Mouse (Mus musculus): ENCODE results near the gene Agl. TPM values are rescaled to one million over a fixed set of nuclear protein-coding genes. Genes with fewer than 3 reads are reported as not detected.
"Not testable (repeated sequence)": the region's sequence is repeated elsewhere in the genome, so short reads cannot be mapped to it uniquely, and the experiment has no call there.

Agl gene
- total RNA-seq, 2 experiments from 2014 or later, result 26.1 to 27.2 TPM

DNA sequence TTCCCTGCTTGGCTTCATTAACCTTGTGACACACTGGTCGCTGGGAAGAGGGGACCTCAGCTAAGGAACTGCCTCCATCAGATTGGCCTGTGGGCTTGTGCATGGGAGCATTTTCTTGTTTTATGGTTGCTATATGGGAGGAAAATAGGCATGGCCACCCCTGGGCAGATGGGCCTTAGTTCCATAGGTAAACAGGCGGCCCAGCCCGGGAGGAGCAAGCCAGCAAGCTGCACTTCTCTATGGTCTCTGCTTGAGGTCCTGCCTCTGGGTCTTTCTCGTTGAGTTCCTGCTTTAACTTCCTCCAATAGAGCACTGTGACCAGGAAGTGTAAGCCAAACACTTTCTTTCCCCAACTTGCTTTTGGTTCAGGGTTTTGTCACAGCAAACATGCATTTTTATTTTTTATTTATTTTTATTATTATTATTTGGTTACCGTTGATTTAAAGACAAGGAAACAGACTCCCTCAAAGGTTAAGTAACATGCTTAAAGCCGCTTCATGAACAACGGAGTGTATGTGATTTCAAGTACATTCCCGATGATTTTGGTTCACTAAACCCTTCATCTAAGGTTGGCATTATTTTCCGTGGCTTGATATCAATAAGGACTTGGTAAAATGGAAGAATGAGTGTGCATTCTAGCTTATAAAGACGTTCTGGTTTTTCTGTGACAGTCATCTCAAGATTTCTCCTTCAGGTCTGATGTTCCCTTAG is 696 bp upstream of the Agl start:
- Histone ChIP-seq H3K27ac (peak overlapping the region; percentile 92), H3K4me3 (peak overlapping the region; percentile 80)
- no peak for DNase-seq (ENCODE audit: low spot score in 2 of 2)
- TF ChIP-seq CTCF (conservative IDR thresholded peaks at IDR 0.05), result no peak

DNA sequence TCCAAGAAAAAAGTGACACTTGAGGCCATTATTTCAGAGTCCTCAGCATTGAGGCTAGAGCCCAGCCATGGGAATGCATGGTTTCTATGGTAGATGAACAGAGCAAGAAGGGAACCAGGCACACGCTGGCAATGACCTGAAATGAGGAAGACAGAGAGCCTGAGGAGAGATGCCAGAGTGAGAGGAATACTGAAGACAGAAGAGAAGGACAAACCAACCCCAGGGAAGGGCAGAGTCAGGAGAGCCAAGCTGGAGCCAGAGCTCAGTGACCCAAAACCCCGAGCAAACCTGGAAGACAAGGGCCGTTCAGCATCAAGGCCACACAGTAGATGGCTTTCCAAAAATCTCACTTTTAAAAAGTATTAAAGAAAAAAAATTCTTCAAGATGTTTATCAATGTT is 2.1 kb downstream of the Agl start:
- TF ChIP-seq CTCF (conservative IDR thresholded peaks at IDR 0.05), result no peak

DNA sequence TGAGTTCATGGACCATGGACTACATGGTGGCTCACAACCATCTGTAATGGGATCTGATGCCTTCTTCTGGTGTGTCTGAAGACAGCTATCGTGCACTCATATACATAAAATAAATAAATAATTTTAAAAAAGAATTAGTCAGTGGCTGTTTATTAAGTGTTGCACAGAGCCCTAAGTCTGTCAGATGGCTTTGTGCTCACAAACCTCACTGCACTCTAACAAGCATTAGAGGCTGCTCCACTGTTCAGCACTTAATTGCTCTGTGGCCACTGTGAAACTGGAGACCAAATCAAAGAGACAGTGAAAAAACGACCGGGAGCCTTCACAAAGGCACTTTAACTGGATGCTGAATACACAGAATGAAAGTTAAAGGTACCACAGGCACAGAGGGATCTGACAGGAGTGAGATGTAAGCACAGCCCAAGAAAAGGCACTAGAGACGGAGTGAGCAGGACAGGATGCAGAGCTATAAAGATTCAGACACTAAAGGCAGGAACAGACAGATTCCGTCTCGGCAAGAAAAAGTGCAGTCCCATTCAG is 3.1 kb downstream of the Agl start:
- peak overlapping the region; percentile 15; the same call in 1 of the 2 replicates for H3K27ac ChIP-seq
- peak overlapping the region; percentile 13; the same call in 1 of the 2 replicates for H3K4me3 ChIP-seq
- no peak for DNase-seq (ENCODE audit: low spot score in 2 of 2)
- no peak for TF ChIP-seq CTCF (conservative IDR thresholded peaks at IDR 0.05)

More for the DNA sequence above, 2.1 kb downstream of the Agl start:
- Histone ChIP-seq H3K27ac (no peak overlapping the region), H3K4me3 (peak overlapping the region; percentile 1; the same call in 1 of the 2 replicates)
- DNase-seq (ENCODE audit: low spot score in 2 of 2), result no peak

DNA sequence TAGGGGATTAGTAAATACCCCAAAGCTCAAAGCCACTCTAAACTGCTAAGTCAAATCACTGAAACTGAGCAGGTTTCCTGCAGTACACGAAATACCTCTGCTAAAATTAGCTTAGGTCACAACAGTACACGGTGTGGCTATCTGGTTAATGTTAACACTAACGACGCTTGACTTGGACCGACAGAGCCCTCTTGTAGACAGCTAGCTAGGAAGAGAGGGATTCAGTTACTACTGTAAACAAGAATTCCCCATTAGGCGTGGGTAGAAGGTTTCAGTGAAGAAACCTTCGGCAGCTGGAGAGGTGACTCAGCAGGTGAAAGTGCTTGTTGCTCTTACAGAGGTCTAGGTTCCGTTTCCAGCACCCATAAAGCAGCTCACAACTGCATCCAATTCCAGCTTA is 6.2 kb downstream of the Agl start:
- no peak for DNase-seq (ENCODE audit: low spot score in 2 of 2)
- H3K27ac ChIP-seq, result no peak overlapping the region
- H3K4me3 ChIP-seq, result no peak overlapping the region
- no peak for TF ChIP-seq CTCF (conservative IDR thresholded peaks at IDR 0.05)

DNA sequence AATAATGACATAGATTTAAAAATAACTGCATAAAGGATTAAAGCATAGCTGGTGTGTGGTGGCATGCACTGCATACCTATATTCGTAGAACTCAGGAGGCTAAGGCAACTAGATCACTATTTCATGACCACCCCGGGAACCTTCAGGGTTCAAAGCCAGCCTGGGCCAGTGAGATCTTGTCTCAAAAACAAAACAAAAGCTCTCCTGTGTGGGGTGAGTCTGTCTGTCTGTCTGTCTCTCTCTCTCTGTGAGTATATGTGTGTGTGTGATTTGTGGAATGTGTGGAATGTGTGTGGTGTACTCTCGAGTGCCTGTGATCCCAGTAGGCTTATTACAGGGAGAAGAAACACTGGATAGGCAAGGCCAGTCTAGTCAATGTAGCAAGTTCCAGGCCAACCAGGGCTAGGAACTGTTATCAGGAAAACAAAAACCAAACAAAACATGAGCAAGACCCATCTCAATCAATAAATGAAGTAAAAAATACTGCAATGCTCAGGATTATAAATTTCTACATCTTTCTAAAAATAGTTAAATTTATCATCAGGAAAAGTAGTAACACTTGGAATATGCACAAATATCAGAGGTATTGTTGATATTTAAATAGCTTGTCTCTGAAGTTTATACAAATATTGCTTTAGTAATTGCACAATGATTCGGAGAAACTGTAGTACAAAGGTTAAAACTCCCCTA is 9.0 kb downstream of the Agl start:
- no peak overlapping the region for H3K4me3 ChIP-seq
- no peak overlapping the region for H3K27ac ChIP-seq
- no peak for DNase-seq (ENCODE audit: low spot score in 2 of 2)
- TF ChIP-seq CTCF (conservative IDR thresholded peaks at IDR 0.05), result no peak

DNA sequence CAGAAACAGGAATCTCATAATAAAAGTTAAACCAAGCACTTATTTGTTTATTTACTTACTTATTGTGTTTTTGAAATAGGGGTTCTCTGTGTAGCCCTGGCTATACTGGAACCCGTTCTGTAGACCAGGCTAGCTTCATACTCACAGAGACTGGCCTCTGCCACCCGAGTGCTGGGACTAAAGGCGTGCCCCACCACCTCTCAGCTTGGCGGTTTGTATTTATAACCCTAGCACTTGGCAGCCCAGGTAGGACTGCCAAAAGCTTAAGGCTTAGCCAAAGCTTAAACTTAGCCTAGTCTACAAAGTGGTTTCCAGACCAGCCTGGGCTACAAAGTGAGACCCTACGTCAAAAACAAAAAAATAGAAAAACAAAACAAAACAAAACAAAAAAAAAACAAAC is 19.1 kb downstream of the Agl start:
- no peak for DNase-seq (ENCODE audit: low spot score in 2 of 2)
- TF ChIP-seq CTCF (conservative IDR thresholded peaks at IDR 0.05), result no peak
- H3K27ac ChIP-seq, result no peak overlapping the region
- no peak overlapping the region for H3K4me3 ChIP-seq

DNA sequence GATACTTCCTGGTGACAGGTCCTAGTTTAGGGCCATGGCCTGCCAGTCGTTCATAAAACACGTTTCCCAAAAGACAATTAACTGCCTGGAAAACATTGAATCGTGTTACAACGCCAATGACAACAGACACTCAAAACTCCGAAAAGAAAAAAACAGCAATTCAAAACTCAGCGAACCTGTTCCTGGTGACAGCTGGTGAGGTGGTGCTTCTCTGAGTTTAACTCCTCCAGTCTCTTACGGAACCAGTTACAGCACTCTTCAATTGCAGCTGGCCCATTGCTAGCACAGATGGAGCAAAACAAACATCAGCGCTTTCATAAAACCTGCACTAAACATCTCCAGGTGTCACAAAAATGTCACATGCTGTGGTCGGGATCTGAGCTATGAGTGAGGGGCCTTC is 21.4 kb downstream of the Agl start:
- TF ChIP-seq CTCF (conservative IDR thresholded peaks at IDR 0.05), result no peak
- no peak overlapping the region for H3K27ac ChIP-seq

DNA sequence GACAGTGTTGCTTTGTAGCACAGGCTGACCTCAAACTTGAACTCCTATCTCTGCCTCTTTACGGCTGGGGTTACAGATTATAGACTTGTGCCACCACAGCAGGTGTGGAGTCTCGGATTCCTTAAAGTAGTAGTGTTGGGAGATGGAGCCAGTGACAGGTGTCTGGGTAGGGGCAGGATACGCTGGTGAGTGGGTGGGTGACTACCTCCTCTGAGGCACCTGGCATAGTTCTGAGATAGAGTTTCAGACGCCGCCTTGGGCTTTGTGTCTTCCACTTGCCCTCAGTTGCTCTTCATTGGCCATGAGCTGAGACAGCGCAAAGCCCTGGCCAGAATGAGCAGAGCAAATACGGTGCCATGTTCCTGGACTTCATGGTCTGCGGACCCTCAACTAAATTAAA is 22.1 kb downstream of the Agl start:
- TF ChIP-seq CTCF (conservative IDR thresholded peaks at IDR 0.05), result no peak

More for the DNA sequence above, 21.4 kb downstream of the Agl start:
- DNase-seq (ENCODE audit: low spot score in 2 of 2), result no peak
- no peak overlapping the region for H3K4me3 ChIP-seq

DNA sequence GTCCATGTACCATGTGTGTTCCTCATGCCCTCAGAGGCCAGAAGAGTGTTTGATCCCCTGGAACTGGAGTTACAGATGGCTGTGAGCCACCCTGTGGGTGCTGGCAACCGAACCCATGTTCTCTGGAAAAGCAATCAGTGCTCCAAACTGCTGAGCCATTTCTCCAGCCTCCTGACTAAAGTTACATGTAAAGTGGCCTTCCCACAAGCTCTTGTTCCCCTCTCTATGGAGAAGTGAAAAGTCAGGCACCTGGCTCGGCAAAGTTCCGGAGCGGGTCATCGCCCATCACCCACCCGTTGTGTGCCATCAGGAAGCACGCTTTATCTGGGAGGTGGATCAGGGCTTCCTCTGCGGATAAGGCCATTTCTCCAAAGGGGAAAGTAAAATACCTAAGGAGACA is 23.2 kb downstream of the Agl start:
- no peak for DNase-seq (ENCODE audit: low spot score in 2 of 2)
- Histone ChIP-seq H3K4me3 (no peak overlapping the region), H3K27ac (no peak overlapping the region)
- no peak for TF ChIP-seq CTCF (conservative IDR thresholded peaks at IDR 0.05)

More for the DNA sequence above, 22.1 kb downstream of the Agl start:
- Histone ChIP-seq H3K27ac (no peak overlapping the region), H3K4me3 (no peak overlapping the region)
- no peak for DNase-seq (ENCODE audit: low spot score in 2 of 2)

DNA sequence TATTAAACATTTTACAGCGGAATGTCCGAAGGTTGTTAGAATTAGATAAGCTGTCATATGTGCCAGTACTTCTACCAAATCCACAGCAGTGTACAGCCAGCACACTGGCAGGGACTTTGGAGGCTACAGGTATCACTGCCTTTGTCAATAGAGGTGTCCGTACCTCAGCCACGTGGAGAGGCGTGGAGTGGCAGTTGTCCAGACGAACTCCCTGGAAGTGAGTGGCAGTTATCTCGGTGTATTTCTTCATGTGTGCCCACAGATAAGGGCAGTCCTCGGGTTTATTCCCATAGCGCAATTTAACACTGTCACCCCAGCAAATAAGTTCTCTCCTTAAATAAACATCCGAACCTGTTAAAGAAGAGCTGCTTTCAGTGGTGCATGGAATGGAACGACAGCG is 23.7 kb downstream of the Agl start:
- no peak overlapping the region for H3K27ac ChIP-seq
- TF ChIP-seq CTCF (conservative IDR thresholded peaks at IDR 0.05), result no peak
- H3K4me3 ChIP-seq, result no peak overlapping the region
- DNase-seq (ENCODE audit: low spot score in 2 of 2), result no peak

DNA sequence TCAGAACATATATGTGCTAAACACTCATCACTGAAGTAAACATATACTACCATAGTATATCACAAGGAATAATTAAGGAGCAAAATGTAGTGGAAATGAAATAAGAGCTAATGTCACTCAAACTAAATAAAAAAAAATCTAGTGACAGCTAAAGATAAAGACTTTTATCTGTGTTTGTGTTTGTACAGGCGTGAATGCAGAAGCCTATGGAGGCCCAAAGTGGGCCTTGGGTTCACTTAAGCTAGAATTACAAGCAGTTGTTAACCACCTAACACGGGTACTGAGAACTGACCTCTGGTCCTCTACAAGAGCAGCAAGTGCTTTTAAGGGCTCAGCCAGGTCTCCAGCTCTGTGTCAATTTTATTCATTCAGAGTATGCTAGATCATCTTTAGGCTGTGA is 31.0 kb downstream of the Agl start:
- no peak for TF ChIP-seq CTCF (conservative IDR thresholded peaks at IDR 0.05)
- Histone ChIP-seq H3K27ac (no peak overlapping the region), H3K4me3 (no peak overlapping the region)
- DNase-seq (ENCODE audit: low spot score in 2 of 2), result no peak

DNA sequence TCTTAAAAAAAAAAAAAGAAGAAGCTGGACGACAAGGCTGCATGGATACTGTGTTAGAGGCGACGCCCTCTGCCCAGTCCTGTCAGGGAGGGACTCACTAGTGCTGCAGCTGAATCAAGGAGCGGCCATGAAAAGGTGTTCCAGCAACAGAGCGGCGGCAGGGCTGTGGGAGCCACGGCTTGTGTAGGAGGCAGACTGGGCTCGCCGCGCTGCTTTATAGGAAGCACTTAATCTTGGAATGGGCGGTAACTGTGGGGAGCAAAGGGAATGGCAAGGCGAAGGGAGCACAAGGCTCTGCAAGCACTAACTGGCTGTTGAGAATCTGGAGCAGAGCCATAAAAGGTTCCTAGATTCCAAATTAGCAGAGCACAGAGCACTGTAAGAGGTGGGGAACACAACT is 34.1 kb downstream of the Agl start:
- TF ChIP-seq CTCF (conservative IDR thresholded peaks at IDR 0.05), result no peak
- DNase-seq (ENCODE audit: low spot score in 2 of 2), result no peak
- H3K27ac ChIP-seq, result no peak overlapping the region
- H3K4me3 ChIP-seq, result no peak overlapping the region

DNA sequence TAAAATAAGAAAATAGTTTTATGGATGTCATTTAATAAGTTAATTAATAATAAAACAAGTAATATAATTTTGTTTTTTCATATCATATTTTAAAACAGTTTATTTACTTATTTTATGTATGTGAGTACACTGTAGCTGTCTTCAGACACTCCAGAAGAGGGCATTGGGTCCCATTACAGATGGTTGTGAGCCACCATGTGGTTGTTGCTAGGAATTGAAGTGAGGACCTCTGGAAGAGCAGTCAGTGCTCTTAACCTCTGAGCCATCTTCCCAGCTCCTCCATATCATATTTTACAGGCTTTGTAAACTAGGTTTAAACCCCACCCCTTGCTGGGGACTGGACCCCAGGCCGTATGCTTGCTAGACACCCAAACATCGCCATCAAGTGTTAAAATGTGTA is 36.4 kb downstream of the Agl start:
- H3K4me3 ChIP-seq, result no peak overlapping the region
- H3K27ac ChIP-seq, result no peak overlapping the region
- peak; percentile 77 for TF ChIP-seq CTCF (conservative IDR thresholded peaks at IDR 0.05)
- DNase-seq (ENCODE audit: low spot score in 2 of 2), result no peak

DNA sequence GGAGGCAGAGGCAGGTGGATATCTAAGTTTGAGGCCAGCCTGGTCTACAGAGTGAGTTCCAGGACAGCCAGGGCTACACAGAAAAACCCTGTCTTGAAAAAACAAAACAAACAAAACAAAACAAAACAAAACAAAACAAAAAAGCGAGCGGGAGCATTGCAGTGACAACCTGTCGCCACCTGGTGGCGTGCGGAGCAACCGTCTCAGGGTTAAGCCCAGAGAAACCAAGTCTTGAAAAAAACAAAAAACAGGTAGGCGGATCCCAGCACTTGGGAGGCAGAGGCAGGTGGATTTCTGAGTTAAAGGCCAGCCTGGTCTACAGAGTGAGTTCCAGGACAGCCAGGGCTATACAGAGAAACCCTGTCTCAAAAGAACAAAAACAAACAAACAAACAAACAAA is 41.0 kb downstream of the Agl start:
- not testable (repeated sequence) for DNase-seq (ENCODE audit: low spot score in 2 of 2); H3K27ac ChIP-seq
- peak; percentile 73 for TF ChIP-seq CTCF (conservative IDR thresholded peaks at IDR 0.05)

More for the DNA sequence above, 41.0 kb downstream of the Agl start:
- H3K4me3 ChIP-seq, result not testable (repeated sequence)
